Mouse (Mus musculus): ENCODE measurements around the gene 9430015G10Rik.

The 9430015G10Rik gene

GRCm38 (mm10) chr4:156109570-156110331, at the start of gene 9430015G10Rik:
9430015G10Rik (plus strand) TSS chr4:156109982.
- DNase-seq, result peak; percentile 96

DNA sequence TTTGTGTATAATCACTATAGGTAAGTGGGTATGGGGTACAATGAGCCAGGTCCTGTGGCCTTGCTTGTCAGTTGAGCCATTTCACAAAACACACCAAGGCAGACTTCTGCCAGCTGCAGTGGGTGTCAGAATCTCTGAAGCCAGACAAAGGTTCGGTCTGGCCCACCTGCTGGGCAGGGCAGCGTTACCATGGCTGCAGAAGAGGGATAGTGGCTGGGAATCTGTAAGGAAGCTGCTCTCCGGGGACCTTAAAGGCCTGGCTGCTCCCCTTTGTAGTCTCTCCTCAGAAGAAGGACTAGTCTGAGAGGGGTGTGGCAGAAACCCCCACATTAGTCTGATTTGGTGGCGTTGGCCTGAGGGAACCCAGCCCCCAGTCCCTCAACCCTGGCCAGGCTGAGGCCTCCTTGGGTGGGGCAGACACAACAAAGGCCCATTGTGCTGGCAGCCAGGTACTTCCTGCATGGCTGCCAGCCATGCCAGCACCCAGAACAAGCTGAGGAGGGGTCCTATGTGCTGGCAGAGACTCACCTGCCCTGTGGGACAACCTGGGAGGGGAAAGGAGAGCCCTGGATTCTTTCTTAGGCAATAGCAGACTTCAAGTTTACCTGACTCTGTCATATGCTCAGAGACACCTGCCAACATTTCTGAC, 45.8 kb upstream of the 9430015G10Rik start:
- no peak for DNase-seq

- DNase-seq, result no peak
Measured at GRCm38 (mm10) chr4:156064510-156064897, 45.3 kb upstream of the 9430015G10Rik start.

GRCm38 (mm10) chr4:156065156-156065894, 44.5 kb upstream of the 9430015G10Rik start:
- peak; percentile 33 for DNase-seq

DNA sequence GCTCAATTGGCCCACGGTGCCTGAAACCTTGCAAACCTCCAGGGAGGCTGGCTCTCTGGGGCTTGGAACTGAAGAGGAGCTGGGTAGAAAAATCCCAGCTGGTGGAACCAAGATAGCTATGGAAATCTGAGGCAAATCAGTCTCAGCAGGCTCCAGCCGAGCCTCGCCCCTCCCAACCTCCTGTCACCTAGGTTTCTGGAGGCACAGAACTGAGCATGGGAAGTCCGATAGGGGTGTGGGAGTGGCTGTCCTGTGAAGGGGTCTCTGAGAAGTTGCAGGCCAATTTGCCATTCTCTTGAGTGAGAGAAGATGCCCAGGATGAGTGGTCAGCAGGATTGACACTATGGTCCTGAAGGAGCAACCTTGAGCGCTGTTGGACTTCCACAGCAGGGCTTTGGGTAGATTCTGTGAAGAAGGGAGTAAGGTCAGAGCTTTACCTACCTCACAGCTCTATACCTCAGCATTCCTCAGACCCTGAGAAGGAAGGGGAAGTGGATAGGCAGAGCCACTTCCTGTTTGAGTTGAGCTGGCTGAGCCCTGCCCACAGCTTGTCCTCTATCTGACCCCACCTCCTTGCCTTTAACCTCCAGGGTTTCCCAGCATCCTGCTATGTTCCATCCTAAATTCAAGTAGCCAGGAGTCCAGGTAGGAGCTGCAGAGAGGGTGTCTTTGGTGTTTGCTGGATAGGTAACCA, 42.4 kb upstream of the 9430015G10Rik start:
- no peak for DNase-seq

DNA sequence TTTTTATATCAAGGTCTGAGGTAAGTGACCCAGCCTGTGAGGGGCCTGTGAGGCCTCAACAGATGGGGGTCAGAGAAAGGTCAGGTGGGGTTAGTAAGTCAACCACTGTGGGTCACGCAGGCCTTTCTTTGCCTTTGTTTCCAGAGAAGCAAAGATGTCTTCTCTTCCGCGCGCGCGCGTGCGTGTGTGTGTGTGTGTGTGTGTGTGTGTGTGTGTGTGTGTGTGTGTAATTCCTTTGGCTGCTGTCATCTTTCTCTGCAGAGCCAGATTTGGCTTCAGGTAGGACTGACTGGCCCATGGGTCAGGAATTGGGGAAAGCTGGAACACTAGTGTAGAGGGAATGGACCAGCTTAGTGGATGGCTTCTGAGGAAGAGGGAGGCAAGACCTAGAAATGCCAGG, 40.1 kb upstream of the 9430015G10Rik start:
- DNase-seq, result no peak

DNA sequence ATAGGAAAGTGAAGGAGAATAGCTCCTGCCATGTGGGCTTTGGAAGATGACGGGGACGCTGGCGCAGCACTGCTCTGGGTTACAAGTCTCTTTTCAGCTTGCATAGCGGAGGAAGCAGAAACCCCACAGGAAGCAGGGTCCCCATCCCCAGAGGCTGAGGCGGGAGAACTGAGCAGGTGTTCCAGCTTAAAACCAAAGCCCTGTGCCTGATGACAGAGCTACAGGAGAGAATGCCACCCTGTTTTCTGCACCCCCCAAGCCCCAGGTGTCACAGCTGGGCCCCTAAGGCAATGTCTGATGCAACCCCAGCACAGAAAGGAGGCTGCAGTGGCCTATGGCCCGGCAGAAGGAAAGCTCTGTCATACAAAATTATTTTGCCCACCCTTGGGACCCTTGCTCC, 39.5 kb upstream of the 9430015G10Rik start:
- no peak for DNase-seq

DNA sequence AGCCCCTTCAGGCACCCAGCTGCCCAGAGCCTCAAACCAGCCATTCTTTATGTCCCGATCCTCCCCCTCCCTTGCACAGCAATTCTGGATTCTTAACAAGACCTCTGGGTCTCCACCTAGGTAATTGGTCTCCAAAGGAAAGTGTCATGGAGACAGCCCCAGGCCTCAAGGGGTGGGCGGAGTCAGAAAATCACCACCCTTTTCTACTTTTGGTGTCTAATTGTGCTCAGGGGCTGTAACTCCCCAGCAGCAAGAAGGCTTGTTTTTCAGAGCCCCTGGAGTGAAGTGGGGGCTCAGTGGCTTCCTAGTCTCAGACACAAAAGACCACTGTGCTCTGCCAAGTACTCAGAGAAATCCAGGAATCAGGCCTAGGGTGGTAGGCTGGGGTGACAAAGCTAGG, 39.1 kb upstream of the 9430015G10Rik start:
- DNase-seq, result no peak

DNA sequence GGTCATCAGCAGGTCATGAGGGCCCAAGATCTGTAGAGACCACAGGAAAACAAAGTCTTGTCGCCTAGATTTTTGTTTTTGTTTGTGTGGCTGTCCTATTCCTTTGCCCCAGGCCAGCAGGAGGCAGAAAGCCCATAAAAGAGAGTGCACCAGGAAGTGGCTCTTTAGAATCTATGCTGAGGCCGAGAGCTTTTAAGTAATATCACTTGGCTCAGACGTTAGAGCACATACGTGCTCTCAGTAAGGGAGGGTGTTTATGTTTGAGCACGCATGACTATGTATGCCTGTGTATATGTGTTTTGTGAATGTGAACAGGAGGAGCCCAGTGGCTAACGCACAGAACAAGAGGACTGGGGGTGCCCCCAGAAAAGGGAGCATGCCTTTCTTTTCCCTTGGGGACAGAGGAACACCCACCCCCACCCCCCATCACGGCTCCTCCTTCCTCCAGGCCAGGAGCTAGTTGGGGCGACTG, 32.8 kb upstream of the 9430015G10Rik start:
- DNase-seq, result no peak

DNA sequence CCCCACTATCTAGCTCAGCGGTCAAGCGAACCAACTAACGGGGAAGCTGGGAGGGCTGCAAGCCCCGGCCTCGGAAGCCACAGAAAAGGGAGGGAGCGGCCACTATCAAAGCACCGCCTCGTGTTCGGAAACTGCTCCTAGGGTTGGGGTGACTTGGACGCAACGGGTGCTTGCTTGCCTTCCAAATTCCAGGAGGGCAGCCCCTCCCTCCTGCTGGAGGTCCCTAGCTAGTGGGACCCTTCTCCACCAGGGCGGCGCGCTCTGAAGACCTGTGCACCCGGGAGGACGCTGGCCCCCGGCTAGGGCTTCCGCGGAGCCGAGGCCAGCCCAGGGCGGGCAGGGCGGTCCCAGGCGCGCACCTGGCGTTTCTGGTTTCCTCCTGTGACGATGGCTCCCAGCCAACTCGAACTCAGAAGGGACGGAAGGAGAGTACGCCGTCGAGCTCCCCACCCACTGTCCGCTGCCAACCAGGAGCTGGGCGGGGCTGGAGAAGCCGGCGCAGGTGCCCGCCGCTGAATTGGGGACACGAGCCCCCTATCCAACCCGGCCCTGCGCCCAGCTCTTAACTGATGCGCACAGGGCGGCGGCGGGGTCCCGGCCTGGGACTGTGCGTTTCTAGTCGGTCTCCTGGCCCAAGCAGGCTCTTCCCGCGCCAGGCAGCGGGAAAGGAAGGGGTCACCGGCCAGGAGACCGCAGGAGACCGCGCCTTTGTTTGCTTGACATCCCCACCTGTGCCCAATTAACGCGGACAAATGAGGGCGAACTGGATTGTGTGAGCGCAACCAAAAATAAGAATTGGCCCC, 32.1 kb upstream of the 9430015G10Rik start:
- DNase-seq, result peak; percentile 80

- DNase-seq, result peak; percentile 49
Measured at GRCm38 (mm10) chr4:156082621-156083234, 27.1 kb upstream of the 9430015G10Rik start.

GRCm38 (mm10) chr4:156083348-156083747, 26.4 kb upstream of the 9430015G10Rik start:
- peak; percentile 90 for DNase-seq

- peak; percentile 75 for DNase-seq
Measured at GRCm38 (mm10) chr4:156084096-156084879, 25.5 kb upstream of the 9430015G10Rik start.

DNA sequence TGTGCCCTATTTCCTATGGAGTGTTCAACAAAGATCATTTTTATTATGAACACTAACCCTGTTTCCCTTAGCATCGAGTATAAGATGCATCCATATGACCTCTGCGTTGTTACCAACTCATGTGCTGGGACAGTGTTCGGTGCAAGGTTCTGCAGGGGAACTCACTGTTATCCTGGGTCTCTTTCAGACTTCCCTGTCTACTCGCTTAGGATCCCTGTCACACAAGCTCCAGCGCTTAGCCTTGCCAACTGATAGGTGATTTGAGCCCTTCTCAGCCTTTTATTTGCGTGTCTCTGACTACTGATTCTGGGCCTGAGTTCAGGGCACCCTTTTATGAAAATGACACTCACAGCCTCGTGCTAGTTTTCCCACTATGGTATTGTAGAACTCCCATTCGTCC, 24.5 kb upstream of the 9430015G10Rik start:
- DNase-seq, result no peak

DNA sequence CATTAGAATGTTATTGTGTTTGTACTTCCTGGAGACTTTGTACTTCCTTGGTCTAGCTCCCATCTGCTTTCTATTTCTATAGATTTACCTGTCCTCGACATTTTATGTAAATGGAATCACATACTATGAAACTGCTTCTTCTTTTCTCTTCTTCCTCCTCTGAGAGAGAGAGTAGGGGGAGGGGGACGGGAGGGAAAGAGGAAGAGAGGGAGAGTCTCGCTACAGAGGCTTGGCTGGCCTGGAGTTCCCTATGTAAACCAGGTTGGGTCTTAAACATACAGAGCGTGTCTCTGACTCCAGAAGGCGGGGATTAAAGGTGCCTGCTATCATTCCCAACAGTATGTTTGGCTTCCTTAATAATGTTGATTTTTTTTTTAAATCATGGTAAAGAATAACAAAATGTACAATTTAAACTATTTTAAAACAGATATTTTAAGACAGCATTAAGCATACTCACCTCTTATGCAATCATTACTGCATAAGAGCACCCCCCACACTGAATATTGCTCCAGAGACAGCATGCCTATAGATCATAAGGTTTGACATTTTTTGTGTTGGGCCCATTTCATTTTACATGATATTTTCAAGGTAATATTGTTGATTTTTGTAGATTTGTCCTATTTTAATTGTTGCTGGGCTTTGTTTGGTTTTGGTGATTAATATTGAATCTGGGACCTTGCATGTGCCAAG, 22.2 kb upstream of the 9430015G10Rik start:
- DNase-seq, result no peak

DNA sequence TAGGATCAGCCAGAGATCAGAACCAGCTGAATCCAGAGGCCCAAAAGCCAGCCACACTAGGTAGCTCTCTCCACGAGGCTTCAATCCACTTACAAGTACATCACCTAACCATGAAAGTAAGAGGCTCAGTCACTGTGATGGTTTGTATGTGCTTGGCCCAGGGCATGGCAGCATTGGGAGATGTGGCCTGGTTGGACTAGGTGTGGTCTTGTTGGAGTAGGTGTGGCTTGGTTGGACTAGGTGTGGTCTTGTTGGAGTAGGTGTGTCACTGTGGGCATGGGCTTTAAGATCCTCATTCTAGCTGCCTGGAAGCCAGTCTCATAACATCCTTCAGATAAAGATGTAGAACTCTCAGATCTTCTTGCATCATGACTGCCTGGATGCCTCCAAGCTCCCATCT, 18.5 kb upstream of the 9430015G10Rik start:
- no peak for DNase-seq

GRCm38 (mm10) chr4:156092765-156093164, 17.0 kb upstream of the 9430015G10Rik start:
- DNase-seq, result peak; percentile 35

DNA sequence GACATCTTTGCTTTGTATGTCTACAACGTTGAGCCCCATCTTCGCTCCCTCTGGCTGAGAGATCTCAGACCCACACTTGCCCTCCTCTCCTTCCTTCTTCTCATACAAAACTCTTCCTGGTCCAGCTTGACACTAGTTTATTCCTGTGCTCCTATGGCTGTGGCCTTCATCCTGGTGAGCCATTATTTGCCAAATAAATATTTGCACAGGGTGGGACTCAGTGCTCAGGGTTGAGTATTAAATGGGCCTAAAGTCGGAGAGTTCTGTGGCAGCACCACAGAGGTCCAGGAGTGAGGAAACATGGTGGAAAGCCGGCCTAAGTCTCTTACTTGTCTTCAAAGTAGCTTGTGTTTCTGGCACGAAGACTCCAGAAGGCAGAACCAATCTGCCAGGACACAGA, 16.0 kb upstream of the 9430015G10Rik start:
- DNase-seq, result no peak

- no peak for DNase-seq
Measured at GRCm38 (mm10) chr4:156096191-156096590, 13.6 kb upstream of the 9430015G10Rik start.

- DNase-seq, result no peak
Measured at GRCm38 (mm10) chr4:156097770-156098366, 11.9 kb upstream of the 9430015G10Rik start.

Measured in kidney, adult 18-20 months (tissue).